Mouse (Mus musculus): ENCODE results near the gene Fam78b. TPM values are rescaled to one million over a fixed set of nuclear protein-coding genes. Genes with fewer than 3 reads are reported as not detected.

Fam78b gene
- polyA plus RNA-seq, 1 experiment from 2014 or later: 9.0 TPM

- H3K27me3 ChIP-seq: no peaks in the 10 kb centered on the region
- no peak overlapping the region for H3K4me2 ChIP-seq
- no peak overlapping the region for H3K27ac ChIP-seq
- WGBS: 87% methylated on average over 6 of the region's 6 CpGs
- no peak overlapping the region for H3K9ac ChIP-seq
- no peak overlapping the region for H3K4me3 ChIP-seq
- H3K9me3 ChIP-seq: 0 out of 2 replicates have a peak, but pooled peaks cover 3% of the 10 kb centered on the region
- H3K36me3 ChIP-seq: no peaks in the 10 kb centered on the region
- peaks cover 34% of the 10 kb centered on the region for H3K4me1 ChIP-seq (replicated peaks)
- ATAC-seq (ENCODE audit: low FRiP score): no peak
These were observed 41.3 kb downstream of the Fam78b start for GRCm38 (mm10) chr1:167042558-167042957.

GRCm38 (mm10) chr1:167046169-167046927 lies 45.1 kb downstream of the Fam78b start:
- no peak overlapping the region for H3K4me2 ChIP-seq
- H3K9ac ChIP-seq: peak overlapping the region; percentile 31; the same call in 1 of the 2 replicates
- H3K4me1 ChIP-seq (replicated peaks): peaks cover 34% of the 10 kb centered on the region
- WGBS: 43% methylated on average over 10 of the region's 10 CpGs
- H3K36me3 ChIP-seq: no peaks in the 10 kb centered on the region
- H3K4me3 ChIP-seq: no peak overlapping the region
- no peaks in the 10 kb centered on the region for H3K27me3 ChIP-seq
- H3K27ac ChIP-seq: peak overlapping the region; percentile 63
- H3K9me3 ChIP-seq: no peaks in the 10 kb centered on the region
- ATAC-seq (ENCODE audit: low FRiP score): 0 out of 2 replicates have a peak, but pooled peaks have one; percentile 14

GRCm38 (mm10) chr1:167050859-167051258 lies 49.6 kb downstream of the Fam78b start:
- WGBS: 91% methylated on average over 3 of the region's 3 CpGs

GRCm38 (mm10) chr1:167054029-167054428 lies 52.8 kb downstream of the Fam78b start:
- Histone ChIP-seq H3K36me3 (no peaks in the 10 kb centered on the region), H3K4me2 (no peak overlapping the region), H3K9me3 (no peaks in the 10 kb centered on the region), H3K27ac (no peak overlapping the region), H3K4me3 (no peak overlapping the region), H3K4me1 (replicated peaks) (peaks cover 35% of the 10 kb centered on the region), H3K27me3 (no peaks in the 10 kb centered on the region), H3K9ac (no peak overlapping the region)
- ATAC-seq (ENCODE audit: low FRiP score): no peak
- 84% methylated on average over 7 of the region's 7 CpGs for WGBS

More at GRCm38 (mm10) chr1:167050859-167051258, 49.6 kb downstream of the Fam78b start:
- Histone ChIP-seq H3K36me3 (no peaks in the 10 kb centered on the region), H3K9ac (no peak overlapping the region), H3K27me3 (no peaks in the 10 kb centered on the region), H3K4me2 (no peak overlapping the region), H3K4me3 (no peak overlapping the region), H3K27ac (no peak overlapping the region), H3K9me3 (no peaks in the 10 kb centered on the region), H3K4me1 (replicated peaks) (peaks cover 41% of the 10 kb centered on the region)
- no peak for ATAC-seq (ENCODE audit: low FRiP score)

GRCm38 (mm10) chr1:167057543-167057942 lies 56.3 kb downstream of the Fam78b start:
- Histone ChIP-seq H3K4me1 (replicated peaks) (peaks cover 39% of the 10 kb centered on the region), H3K9me3 (no peaks in the 10 kb centered on the region), H3K27ac (peak overlapping the region; percentile 25; the same call in 1 of the 2 replicates), H3K27me3 (no peaks in the 10 kb centered on the region), H3K9ac (no peak overlapping the region), H3K4me2 (no peak overlapping the region), H3K36me3 (no peaks in the 10 kb centered on the region), H3K4me3 (no peak overlapping the region)
- WGBS: 48% methylated on average over 5 of the region's 5 CpGs
- ATAC-seq (ENCODE audit: low FRiP score): no peak

- Histone ChIP-seq H3K4me2 (no peak overlapping the region), H3K36me3 (no peaks in the 10 kb centered on the region), H3K4me3 (no peak overlapping the region), H3K9me3 (no peaks in the 10 kb centered on the region), H3K9ac (no peak overlapping the region), H3K27ac (peak overlapping the region; percentile 40), H3K27me3 (no peaks in the 10 kb centered on the region), H3K4me1 (replicated peaks) (peaks cover 47% of the 10 kb centered on the region)
- WGBS: 63% methylated on average over 9 of the region's 9 CpGs
- no peak for ATAC-seq (ENCODE audit: low FRiP score)
These were observed 58.5 kb downstream of the Fam78b start for GRCm38 (mm10) chr1:167059550-167060285.

- H3K4me2 ChIP-seq: no peak overlapping the region
- H3K27me3 ChIP-seq: no peaks in the 10 kb centered on the region
- no peaks in the 10 kb centered on the region for H3K36me3 ChIP-seq
- no peak overlapping the region for H3K27ac ChIP-seq
- no peaks in the 10 kb centered on the region for H3K9me3 ChIP-seq
- ATAC-seq (ENCODE audit: low FRiP score): no peak
- H3K4me1 ChIP-seq (replicated peaks): peaks cover 60% of the 10 kb centered on the region
- H3K4me3 ChIP-seq: no peak overlapping the region
- 75% methylated on average over 4 of the region's 4 CpGs for WGBS
- H3K9ac ChIP-seq: no peak overlapping the region
These were observed 62.8 kb downstream of the Fam78b start for GRCm38 (mm10) chr1:167063971-167064370.

GRCm38 (mm10) chr1:167065541-167065940 lies 64.3 kb downstream of the Fam78b start:
- H3K9ac ChIP-seq: no peak overlapping the region
- no peaks in the 10 kb centered on the region for H3K27me3 ChIP-seq
- H3K4me3 ChIP-seq: no peak overlapping the region
- peak overlapping the region; percentile 4; the same call in 1 of the 2 replicates for H3K27ac ChIP-seq
- H3K36me3 ChIP-seq: no peaks in the 10 kb centered on the region
- 13% methylated on average over 4 of the region's 4 CpGs for WGBS
- no peak overlapping the region for H3K4me2 ChIP-seq
- H3K9me3 ChIP-seq: no peaks in the 10 kb centered on the region
- peaks cover 61% of the 10 kb centered on the region for H3K4me1 ChIP-seq (replicated peaks)
- ATAC-seq (ENCODE audit: low FRiP score): no peak

GRCm38 (mm10) chr1:167065986-167066385 lies 64.8 kb downstream of the Fam78b start:
- no peak overlapping the region for H3K9ac ChIP-seq
- 46% methylated on average over 10 of the region's 10 CpGs for WGBS
- H3K4me3 ChIP-seq: no peak overlapping the region
- H3K9me3 ChIP-seq: no peaks in the 10 kb centered on the region
- ATAC-seq (ENCODE audit: low FRiP score): no peak
- no peak overlapping the region for H3K4me2 ChIP-seq
- H3K27me3 ChIP-seq: no peaks in the 10 kb centered on the region
- peaks cover 65% of the 10 kb centered on the region for H3K4me1 ChIP-seq (replicated peaks)
- H3K36me3 ChIP-seq: no peaks in the 10 kb centered on the region
- H3K27ac ChIP-seq: peak overlapping the region; percentile 56

GRCm38 (mm10) chr1:167066933-167067341 lies 65.7 kb downstream of the Fam78b start:
- Histone ChIP-seq H3K27ac (peak overlapping the region; percentile 56; the same call in 1 of the 2 replicates), H3K4me1 (replicated peaks) (peaks cover 70% of the 10 kb centered on the region)

GRCm38 (mm10) chr1:167069741-167070140 lies 68.5 kb downstream of the Fam78b start:
- ATAC-seq (ENCODE audit: low FRiP score): no peak
- no peaks in the 10 kb centered on the region for H3K36me3 ChIP-seq
- peak overlapping the region; percentile 55 for H3K27ac ChIP-seq
- H3K27me3 ChIP-seq: no peaks in the 10 kb centered on the region
- no peak overlapping the region for H3K9ac ChIP-seq
- H3K9me3 ChIP-seq: no peaks in the 10 kb centered on the region
- no peak overlapping the region for H3K4me3 ChIP-seq
- no peak overlapping the region for H3K4me2 ChIP-seq
- peaks cover 54% of the 10 kb centered on the region for H3K4me1 ChIP-seq (replicated peaks)
- 52% methylated on average over 9 of the region's 9 CpGs for WGBS

More at GRCm38 (mm10) chr1:167066933-167067341, 65.7 kb downstream of the Fam78b start:
- Histone ChIP-seq H3K9ac (peak overlapping the region; percentile 44; the same call in 1 of the 2 replicates), H3K9me3 (no peaks in the 10 kb centered on the region), H3K27me3 (no peaks in the 10 kb centered on the region), H3K36me3 (no peaks in the 10 kb centered on the region), H3K4me3 (no peak overlapping the region), H3K4me2 (no peak overlapping the region)
- 52% methylated on average over 9 of the region's 9 CpGs for WGBS
- peak; percentile 69 for ATAC-seq (ENCODE audit: low FRiP score)

GRCm38 (mm10) chr1:167070306-167070705 lies 69.1 kb downstream of the Fam78b start:
- Histone ChIP-seq H3K4me1 (replicated peaks) (peaks cover 48% of the 10 kb centered on the region), H3K27me3 (no peaks in the 10 kb centered on the region), H3K36me3 (no peaks in the 10 kb centered on the region), H3K9ac (no peak overlapping the region), H3K9me3 (no peaks in the 10 kb centered on the region), H3K27ac (0 out of 2 replicates have a peak overlapping the region, but pooled peaks have one; percentile 2), H3K4me3 (no peak overlapping the region), H3K4me2 (no peak overlapping the region)
- ATAC-seq (ENCODE audit: low FRiP score): no peak
- WGBS: 80% methylated on average over 6 of the region's 6 CpGs
